Mouse (Mus musculus): ENCODE measurements around the gene Plin2.
"Not testable (repeated sequence)": the region's sequence is repeated elsewhere in the genome, so short reads cannot be mapped to it uniquely, and the experiment has no call there.

Gene Plin2

DNA sequence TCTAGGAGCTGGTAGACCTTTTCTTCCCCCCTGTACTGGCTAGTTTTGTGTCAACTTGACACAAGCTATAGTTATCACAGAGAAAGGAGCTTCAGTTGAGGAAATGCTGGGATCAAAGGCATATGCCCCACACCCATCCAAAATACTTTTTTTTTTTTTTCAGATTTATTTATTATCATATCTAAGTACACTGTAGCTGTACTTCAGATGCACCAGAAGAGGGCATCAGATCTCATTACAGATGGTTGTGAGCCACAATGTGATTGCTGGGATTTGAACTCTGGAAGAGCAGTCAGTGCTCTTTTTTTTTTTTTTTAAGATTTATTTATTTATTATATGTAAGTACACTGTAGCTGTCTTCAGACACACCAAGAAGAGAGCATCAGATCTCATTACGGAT lies 47.3 kb downstream of the Plin2 start:
- DNase-seq: not testable (repeated sequence)

DNA sequence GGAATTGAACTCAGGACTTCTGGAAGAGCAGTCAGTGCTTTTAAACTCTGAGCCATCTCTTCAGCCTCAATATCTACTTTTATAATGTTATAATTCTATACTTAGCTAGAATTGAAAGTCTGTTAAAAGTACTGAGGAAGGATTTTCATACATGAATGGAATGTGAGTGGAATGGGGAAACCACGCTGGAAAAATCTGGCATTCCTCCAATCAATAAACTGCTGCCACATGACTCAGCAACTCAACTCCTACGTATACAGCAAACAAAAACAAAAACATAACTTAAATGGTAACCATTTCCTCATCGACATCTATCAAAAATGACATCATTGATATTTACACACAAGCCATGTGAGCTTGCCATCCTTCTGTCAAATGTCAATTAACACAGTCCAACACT lies 47.7 kb downstream of the Plin2 start:
- no peak for DNase-seq

DNA sequence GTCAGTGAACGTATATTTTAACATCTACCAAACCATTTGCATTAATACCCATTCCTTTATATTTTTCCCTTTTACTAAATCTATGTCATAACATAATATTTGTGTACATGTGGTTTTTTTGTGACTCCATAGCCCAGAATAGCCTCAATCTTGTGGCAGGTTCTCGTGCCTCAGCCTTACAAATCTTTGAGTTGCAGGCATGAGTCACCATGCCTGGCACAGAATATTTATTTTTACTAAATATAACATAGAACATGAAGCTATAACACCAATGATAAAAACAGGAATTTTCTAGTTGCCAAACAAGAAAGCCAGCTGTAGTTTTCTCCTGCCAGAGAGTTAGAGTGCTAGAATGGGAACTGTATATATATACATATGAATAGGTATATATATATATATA lies 49.4 kb downstream of the Plin2 start:
- no peak for DNase-seq

DNA sequence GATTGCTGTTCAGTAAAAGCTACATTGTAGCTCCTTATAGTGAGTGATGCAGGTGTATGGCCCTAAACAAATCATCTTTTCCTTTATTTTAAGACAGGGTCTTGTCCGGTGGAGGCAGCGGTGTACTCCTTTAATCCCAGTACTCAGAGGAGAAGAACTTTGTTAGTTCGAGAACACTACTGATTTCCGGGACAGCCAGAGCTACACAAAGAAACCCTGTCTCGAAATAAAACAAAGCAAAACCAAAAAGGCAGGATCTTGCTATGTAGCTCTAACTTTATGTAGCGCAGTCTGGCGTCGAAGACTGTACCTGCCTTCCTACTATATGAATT lies 57.6 kb downstream of the Plin2 start:
- no peak for DNase-seq

DNA sequence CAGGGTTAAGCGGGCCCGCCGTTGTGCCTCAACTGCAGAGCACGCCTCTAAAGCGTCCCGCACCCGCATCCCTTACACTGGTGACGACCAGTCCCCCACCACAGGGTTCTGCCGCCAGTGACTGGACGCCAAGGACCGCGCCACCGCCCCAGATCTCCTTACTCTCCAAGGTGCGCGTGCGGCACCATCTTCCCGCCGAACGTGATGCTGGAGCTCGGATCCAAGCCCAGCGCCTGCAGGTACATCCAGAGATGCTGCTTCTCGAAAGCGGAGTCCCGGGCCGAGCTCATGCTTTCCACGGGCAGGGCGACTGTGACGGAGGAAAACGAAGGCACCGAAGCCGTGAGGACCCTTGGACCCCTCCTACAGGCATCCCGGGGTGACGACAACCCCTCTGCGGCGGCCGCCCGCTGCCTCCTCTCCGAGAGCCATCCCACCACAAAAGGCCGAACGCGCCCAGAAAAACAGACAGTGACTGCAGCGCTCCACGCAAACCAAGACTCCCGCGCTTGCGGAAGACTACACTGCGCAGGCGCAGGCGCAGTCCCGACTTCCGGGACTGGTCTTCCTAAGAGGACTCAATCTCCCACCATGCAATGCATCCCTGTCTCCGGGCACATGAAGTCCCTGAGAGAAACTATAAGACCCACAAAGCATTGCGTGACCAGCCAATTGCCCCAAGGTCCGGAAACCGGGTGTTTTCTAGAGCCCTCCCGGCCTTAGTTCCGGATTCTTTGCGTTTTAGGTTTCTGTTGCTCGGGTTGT lies 58.2 kb downstream of the Plin2 start, which contains the start of gene Haus6:
TSS of gene Haus6 (minus strand) at position 532 of the 765 bp plus-strand sequence.
- DNase-seq: peak; percentile 91 to 95

Measured in cerebellum, postnatal 10 days (tissue).